Mouse (Mus musculus): Measurements from ENCODE around the gene Adcy6. TPM values are rescaled to one million over a fixed set of nuclear protein-coding genes. Genes with fewer than 3 reads are reported as not detected.
A peak's percentile ranks its signal among the peaks of the same experiment; 100 is the strongest.

The Adcy6 gene
- polyA plus RNA-seq, 1 experiment from 2014 or later = 8.3 TPM

GRCm38 (mm10) chr15:98608058-98608783 is 1.7 kb downstream of the Adcy6 start:
- H3K27ac ChIP-seq (ENCODE audit: low read length) = peak overlapping the region; percentile 97
- no peaks in the 10 kb centered on the region for H3K9me3 ChIP-seq (replicated peaks; ENCODE audit: control insufficient read depth, low read length)
- no peaks in the 10 kb centered on the region; the same call in 1 of the 2 replicates for H3K27me3 ChIP-seq (ENCODE audit: control insufficient read depth, insufficient read depth, low read depth, low read length)
- WGBS (ENCODE audit: insufficient replicate concordance) = 21% methylated on average over 10 of the region's 10 CpGs
- peak overlapping the region; percentile 98 for H3K4me2 ChIP-seq (ENCODE audit: low read depth, low read length)
- ATAC-seq (ENCODE audit: low read depth) = no peak
- peak overlapping the region; percentile 95 for H3K9ac ChIP-seq (ENCODE audit: low read depth, low read length)
- H3K4me1 ChIP-seq (ENCODE audit: control insufficient read depth, low read depth, low read length) = peaks cover 63% of the 10 kb centered on the region
- peak overlapping the region; percentile 84 for H3K4me3 ChIP-seq (ENCODE audit: low read depth, low read length)
- peaks cover 9% of the 10 kb centered on the region for H3K36me3 ChIP-seq (ENCODE audit: control insufficient read depth, insufficient read depth)

GRCm38 (mm10) chr15:98607557-98607956 is 2.3 kb downstream of the Adcy6 start:
- H3K9me3 ChIP-seq (replicated peaks; ENCODE audit: control insufficient read depth, low read length) = no peaks in the 10 kb centered on the region
- peak overlapping the region; percentile 84 for H3K4me3 ChIP-seq (ENCODE audit: low read depth, low read length)
- WGBS (ENCODE audit: insufficient replicate concordance) = 38% methylated on average over 4 of the region's 4 CpGs
- 0 out of 2 replicates have a peak, but pooled peaks have one; percentile 0 for ATAC-seq (ENCODE audit: low read depth)
- no peaks in the 10 kb centered on the region; the same call in 1 of the 2 replicates for H3K27me3 ChIP-seq (ENCODE audit: control insufficient read depth, insufficient read depth, low read depth, low read length)
- H3K27ac ChIP-seq (ENCODE audit: low read length) = peak overlapping the region; percentile 97
- peak overlapping the region; percentile 95 for H3K9ac ChIP-seq (ENCODE audit: low read depth, low read length)
- H3K4me1 ChIP-seq (ENCODE audit: control insufficient read depth, low read depth, low read length) = peaks cover 70% of the 10 kb centered on the region
- peaks cover 9% of the 10 kb centered on the region for H3K36me3 ChIP-seq (ENCODE audit: control insufficient read depth, insufficient read depth)
- peak overlapping the region; percentile 98 for H3K4me2 ChIP-seq (ENCODE audit: low read depth, low read length)

GRCm38 (mm10) chr15:98606739-98607138 is 3.1 kb downstream of the Adcy6 start:
- Histone ChIP-seq H3K9ac (ENCODE audit: low read depth, low read length) (peak overlapping the region; percentile 95), H3K36me3 (ENCODE audit: control insufficient read depth, insufficient read depth) (peaks cover 9% of the 10 kb centered on the region), H3K27ac (ENCODE audit: low read length) (peak overlapping the region; percentile 97), H3K9me3 (replicated peaks; ENCODE audit: control insufficient read depth, low read length) (no peaks in the 10 kb centered on the region), H3K4me3 (ENCODE audit: low read depth, low read length) (peak overlapping the region; percentile 84), H3K4me2 (ENCODE audit: low read depth, low read length) (peak overlapping the region; percentile 98), H3K4me1 (ENCODE audit: control insufficient read depth, low read depth, low read length) (peaks cover 78% of the 10 kb centered on the region), H3K27me3 (ENCODE audit: control insufficient read depth, insufficient read depth, low read depth, low read length) (no peaks in the 10 kb centered on the region; the same call in 1 of the 2 replicates)
- no peak for ATAC-seq (ENCODE audit: low read depth)
- 43% methylated on average over 9 of the region's 9 CpGs for WGBS (ENCODE audit: insufficient replicate concordance)

GRCm38 (mm10) chr15:98606051-98606536 is 3.8 kb downstream of the Adcy6 start:
- Histone ChIP-seq H3K27ac (ENCODE audit: low read length) (peak overlapping the region; percentile 97), H3K27me3 (ENCODE audit: control insufficient read depth, insufficient read depth, low read depth, low read length) (no peaks in the 10 kb centered on the region; the same call in 1 of the 2 replicates), H3K4me2 (ENCODE audit: low read depth, low read length) (peak overlapping the region; percentile 98), H3K9ac (ENCODE audit: low read depth, low read length) (peak overlapping the region; percentile 95), H3K4me1 (ENCODE audit: control insufficient read depth, low read depth, low read length) (peaks cover 84% of the 10 kb centered on the region), H3K36me3 (ENCODE audit: control insufficient read depth, insufficient read depth) (peaks cover 9% of the 10 kb centered on the region), H3K9me3 (replicated peaks; ENCODE audit: control insufficient read depth, low read length) (no peaks in the 10 kb centered on the region), H3K4me3 (ENCODE audit: low read depth, low read length) (peak overlapping the region; percentile 84)
- WGBS (ENCODE audit: insufficient replicate concordance) = 17% methylated on average over 12 of the region's 12 CpGs
- ATAC-seq (ENCODE audit: low read depth) = peak; percentile 77

DNA sequence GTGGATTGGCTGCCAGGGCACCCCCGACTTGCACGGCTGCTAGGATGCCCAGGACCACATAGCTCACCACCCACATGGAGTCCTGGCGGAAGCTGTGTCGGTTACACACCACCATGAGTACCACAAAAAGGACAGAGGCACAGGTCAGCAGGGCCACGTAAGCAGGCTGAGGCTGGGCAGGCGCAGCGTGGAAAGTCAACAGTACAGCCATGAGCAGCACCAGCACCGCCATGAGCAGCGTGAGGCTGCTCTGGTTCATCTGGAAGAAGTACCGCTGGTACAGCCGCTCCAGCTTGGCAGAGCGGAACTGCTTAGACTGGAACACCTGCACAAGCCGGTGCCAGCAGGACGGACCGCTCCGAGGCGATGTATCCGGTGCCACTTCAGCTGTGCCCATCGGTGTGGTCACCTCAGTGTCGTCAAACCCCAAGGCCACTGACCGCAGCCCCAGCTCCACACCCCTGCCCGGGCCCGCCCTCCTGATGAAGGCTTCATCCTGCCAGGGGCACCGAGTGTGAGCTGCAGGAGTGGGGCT is 5.8 kb downstream of the Adcy6 start:
- no peaks in the 10 kb centered on the region for H3K9me3 ChIP-seq (replicated peaks; ENCODE audit: control insufficient read depth, low read length)
- ATAC-seq (ENCODE audit: low read depth) = no peak
- H3K4me1 ChIP-seq (ENCODE audit: control insufficient read depth, low read depth, low read length) = peaks cover 73% of the 10 kb centered on the region
- H3K9ac ChIP-seq (ENCODE audit: low read depth, low read length) = no peak overlapping the region
- no peak overlapping the region for H3K4me2 ChIP-seq (ENCODE audit: low read depth, low read length)
- H3K27ac ChIP-seq (ENCODE audit: low read length) = peak overlapping the region; percentile 27; the same call in 1 of the 2 replicates
- H3K27me3 ChIP-seq (ENCODE audit: control insufficient read depth, insufficient read depth, low read depth, low read length) = no peaks in the 10 kb centered on the region
- WGBS (ENCODE audit: insufficient replicate concordance) = 88% methylated on average over 24 of the region's 24 CpGs
- H3K36me3 ChIP-seq (ENCODE audit: control insufficient read depth, insufficient read depth) = peaks cover 23% of the 10 kb centered on the region
- no peak overlapping the region for H3K4me3 ChIP-seq (ENCODE audit: low read depth, low read length)

GRCm38 (mm10) chr15:98602921-98603458 is 6.9 kb downstream of the Adcy6 start:
- Histone ChIP-seq H3K9me3 (replicated peaks; ENCODE audit: control insufficient read depth, low read length) (no peaks in the 10 kb centered on the region), H3K4me3 (ENCODE audit: low read depth, low read length) (peak overlapping the region; percentile 63), H3K36me3 (ENCODE audit: control insufficient read depth, insufficient read depth) (peaks cover 32% of the 10 kb centered on the region), H3K27me3 (ENCODE audit: control insufficient read depth, insufficient read depth, low read depth, low read length) (no peaks in the 10 kb centered on the region), H3K27ac (ENCODE audit: low read length) (peak overlapping the region; percentile 90), H3K9ac (ENCODE audit: low read depth, low read length) (peak overlapping the region; percentile 79), H3K4me2 (ENCODE audit: low read depth, low read length) (peak overlapping the region; percentile 86), H3K4me1 (ENCODE audit: control insufficient read depth, low read depth, low read length) (peaks cover 65% of the 10 kb centered on the region)
- 18% methylated on average over 4 of the region's 4 CpGs for WGBS (ENCODE audit: insufficient replicate concordance)
- peak; percentile 27 for ATAC-seq (ENCODE audit: low read depth)

DNA sequence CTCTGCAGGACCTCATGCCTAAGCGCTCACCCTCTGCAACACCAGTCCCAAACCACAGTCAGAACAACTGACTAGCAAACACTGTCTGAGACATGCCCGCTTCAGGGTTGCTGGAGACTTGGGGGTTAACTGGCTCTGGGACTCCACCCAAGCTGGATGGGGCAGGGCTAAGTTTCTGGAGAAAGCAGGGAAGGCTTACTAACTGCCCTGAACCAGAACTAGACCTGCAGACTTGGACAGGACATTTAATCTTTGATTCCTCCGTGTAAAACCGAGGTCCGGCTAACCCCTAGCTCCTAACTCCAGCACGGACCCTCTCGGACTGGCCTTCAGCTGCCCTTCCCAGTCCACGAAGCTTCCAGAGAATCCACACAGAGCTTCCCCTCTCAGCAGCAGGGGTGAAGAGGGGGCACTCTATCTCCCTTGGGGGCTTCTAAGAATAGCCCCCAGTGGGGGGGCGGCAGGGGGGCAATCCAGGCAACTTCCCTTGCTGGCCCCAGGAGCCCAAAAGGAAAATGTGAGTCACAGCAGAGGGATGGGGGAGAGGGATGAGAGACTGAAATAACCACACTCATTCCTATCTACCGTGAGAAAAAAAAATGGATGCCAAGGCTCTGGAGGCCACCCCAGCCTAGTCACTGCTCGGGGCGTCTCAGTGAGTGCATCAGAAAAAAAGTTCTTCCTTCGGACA is 7.5 kb downstream of the Adcy6 start:
- peak overlapping the region; percentile 90 for H3K27ac ChIP-seq (ENCODE audit: low read length)
- ATAC-seq (ENCODE audit: low read depth) = peak; percentile 59
- H3K9ac ChIP-seq (ENCODE audit: low read depth, low read length) = peak overlapping the region; percentile 79
- H3K4me2 ChIP-seq (ENCODE audit: low read depth, low read length) = peak overlapping the region; percentile 86
- peaks cover 38% of the 10 kb centered on the region for H3K36me3 ChIP-seq (ENCODE audit: control insufficient read depth, insufficient read depth)
- no peaks in the 10 kb centered on the region for H3K27me3 ChIP-seq (ENCODE audit: control insufficient read depth, insufficient read depth, low read depth, low read length)
- H3K9me3 ChIP-seq (replicated peaks; ENCODE audit: control insufficient read depth, low read length) = no peaks in the 10 kb centered on the region
- 36% methylated on average over 13 of the region's 13 CpGs for WGBS (ENCODE audit: insufficient replicate concordance)
- H3K4me1 ChIP-seq (ENCODE audit: control insufficient read depth, low read depth, low read length) = peaks cover 58% of the 10 kb centered on the region
- H3K4me3 ChIP-seq (ENCODE audit: low read depth, low read length) = peak overlapping the region; percentile 63

DNA sequence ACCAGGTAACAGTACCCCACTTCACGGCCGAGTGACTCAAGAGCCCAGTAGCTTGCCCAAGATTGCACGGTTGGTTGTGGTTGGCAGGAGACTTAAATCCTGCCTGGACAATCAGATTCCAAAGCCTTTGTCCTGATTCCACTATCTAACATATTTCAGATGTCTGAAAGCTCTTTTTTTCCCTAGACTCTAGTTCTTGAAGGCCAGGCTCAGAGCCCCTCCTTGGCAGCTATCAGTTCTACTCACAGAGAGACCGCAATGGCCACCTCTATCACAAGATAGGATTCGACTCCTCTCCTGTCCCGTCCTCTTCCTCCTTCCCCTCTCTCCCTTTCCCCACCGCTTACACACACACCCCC is 8.1 kb downstream of the Adcy6 start:
- Histone ChIP-seq H3K27ac (ENCODE audit: low read length) (peak overlapping the region; percentile 90), H3K4me1 (ENCODE audit: control insufficient read depth, low read depth, low read length) (peaks cover 53% of the 10 kb centered on the region), H3K4me3 (ENCODE audit: low read depth, low read length) (peak overlapping the region; percentile 63), H3K9ac (ENCODE audit: low read depth, low read length) (peak overlapping the region; percentile 79), H3K9me3 (replicated peaks; ENCODE audit: control insufficient read depth, low read length) (no peaks in the 10 kb centered on the region), H3K27me3 (ENCODE audit: control insufficient read depth, insufficient read depth, low read depth, low read length) (no peaks in the 10 kb centered on the region), H3K4me2 (ENCODE audit: low read depth, low read length) (peak overlapping the region; percentile 86), H3K36me3 (ENCODE audit: control insufficient read depth, insufficient read depth) (peaks cover 43% of the 10 kb centered on the region)
- 33% methylated on average over 7 of the region's 7 CpGs for WGBS (ENCODE audit: insufficient replicate concordance)
- 0 out of 2 replicates have a peak, but pooled peaks have one; percentile 10 for ATAC-seq (ENCODE audit: low read depth)

All from liver, embryonic 16.5 days (tissue).